Mouse (Mus musculus) G1E (cell line): ENCODE measurements around the gene Prmt1. TPM values are rescaled to one million over a fixed set of nuclear protein-coding genes. Genes with fewer than 3 reads are reported as not detected.

Experiments
- ATAC-seq: 2 replicates; pipeline ENCODE4 v1.8.0; 2016; ENCODE audit warnings: mild to moderate bottlenecking; ENCODE audit not compliant: insufficient number of reproducible peaks, poor library complexity, low FRiP score, severe bottlenecking; ENCODE audit errors: extremely low read depth
- DNase-seq: peaks from one replicate; pipeline ENCODE4 v3.0.0; 2012; ENCODE audit warnings: low spot score
- H3K27me3 ChIP-seq: 2 replicates; pipeline ENCODE4 v1.6.1; 2012; ENCODE audit warnings: mild to moderate bottlenecking, low read length, inconsistent platforms; ENCODE audit not compliant: insufficient read depth
- H3K36me3 ChIP-seq: replicated peaks from 2 replicates; pipeline ENCODE3; 2012; ENCODE audit warnings: mild to moderate bottlenecking, inconsistent platforms
- H3K4me1 ChIP-seq: 2 replicates; pipeline ENCODE4 v1.6.1; 2012; ENCODE audit warnings: low read depth, low read length, inconsistent platforms, mixed read lengths; ENCODE audit not compliant: insufficient read depth
- H3K4me3 ChIP-seq: 2 replicates; pipeline ENCODE4 v1.5.1; 2012; ENCODE audit warnings: low read depth, mild to moderate bottlenecking, inconsistent platforms, low read length, moderate library complexity, mixed read lengths
- H3K9me3 ChIP-seq: replicated peaks from 2 replicates; pipeline ENCODE4 v1.6.1; 2012; ENCODE audit warnings: inconsistent platforms
- CTCF ChIP-seq: IDR thresholded peaks from 2 replicates; pipeline ENCODE4 v1.5.1; 2012; ENCODE audit warnings: low read depth, low read length, inconsistent platforms, mixed read lengths
- GATA1 ChIP-seq: IDR thresholded peaks from 2 replicates; pipeline ENCODE4 v1.6.1; 2012; ENCODE audit warnings: borderline replicate concordance, low read length, inconsistent platforms, mixed read lengths
- GATA2 ChIP-seq: IDR thresholded peaks from 2 replicates; pipeline ENCODE4 v1.6.1; 2012; ENCODE audit warnings: low read depth, low read length, inconsistent platforms, borderline replicate concordance
- POLR2AphosphoS5 ChIP-seq: IDR thresholded peaks from 2 replicates; pipeline ENCODE4 v1.6.1; 2012; ENCODE audit warnings: low read depth, low read length, inconsistent platforms; ENCODE audit not compliant: insufficient replicate concordance
- TAL1 ChIP-seq: conservative IDR thresholded peaks from 2 replicates; pipeline ENCODE4 v1.6.1; 2012; ENCODE audit warnings: low read depth, low read length, inconsistent platforms, mixed read lengths
- polyA plus RNA-seq: library from polyadenylated mRNA; stranded (reverse); fragments of >175 nt; gene quantifications from 2 replicates; pipeline ENCODE4 v1.2.3, GENCODE M21; 2012
- total RNA-seq, 2 experiments: library from RNA; stranded (forward) in 1 of 2; stranded (reverse) in 1 of 2; fragments of 200-1000 nt in 1 of 2; fragments of >200 nt in 1 of 2; fragmentation: Nextera tagmentation in 1 of 2; gene quantifications; 2 replicates each; pipeline ENCODE4 v1.2.3; 2014 to 2017

The Prmt1 gene
- total and polyA plus RNA-seq, 3 experiments = 97.2 to 169 (median 105) TPM

GRCm38 (mm10) chr7:44986879-44987718 is 731 bp upstream of the Prmt1 start:
- peak overlapping the region; percentile 77 for H3K4me3 ChIP-seq
- ATAC-seq (no peak), DNase-seq (no peak)
- H3K4me1 ChIP-seq = peaks cover 59% of the 10 kb centered on the region
- TF ChIP-seq GATA2 = no peak
- TF ChIP-seq POLR2AphosphoS5 = 0 out of 2 replicates have a peak, but pooled peaks have one; percentile 37
- peaks cover 68% of the 10 kb centered on the region for H3K36me3 ChIP-seq
- H3K27me3 ChIP-seq = no peaks in the 10 kb centered on the region
- no peaks in the 10 kb centered on the region for H3K9me3 ChIP-seq

GRCm38 (mm10) chr7:44985595-44986191 is 675 bp downstream of the Prmt1 start:
- Histone ChIP-seq H3K27me3 (no peaks in the 10 kb centered on the region), H3K36me3 (peaks cover 68% of the 10 kb centered on the region), H3K4me3 (peak overlapping the region; percentile 98), H3K4me1 (peaks cover 64% of the 10 kb centered on the region), H3K9me3 (no peaks in the 10 kb centered on the region)
- no peak for TF ChIP-seq GATA1
- TF ChIP-seq POLR2AphosphoS5 = no peak
- TF ChIP-seq GATA2 = no peak
- TF ChIP-seq CTCF = no peak
- TF ChIP-seq TAL1 = no peak
- DNase-seq (peak; percentile 72), ATAC-seq (no peak)

GRCm38 (mm10) chr7:44984833-44985164 is 1.6 kb downstream of the Prmt1 start:
- Histone ChIP-seq H3K4me3 (peak overlapping the region; percentile 98), H3K27me3 (no peaks in the 10 kb centered on the region), H3K36me3 (peaks cover 69% of the 10 kb centered on the region), H3K4me1 (peaks cover 64% of the 10 kb centered on the region), H3K9me3 (no peaks in the 10 kb centered on the region)
- no peak for ATAC-seq
- DNase-seq = no peak
- TF ChIP-seq CTCF (no peak), GATA2 (no peak), POLR2AphosphoS5 (no peak), TAL1 (no peak), GATA1 (no peak)

- no peak for ATAC-seq
- Histone ChIP-seq H3K4me1 (peaks cover 65% of the 10 kb centered on the region), H3K36me3 (peaks cover 69% of the 10 kb centered on the region), H3K4me3 (peak overlapping the region; percentile 98; the same call in 1 of the 2 replicates), H3K27me3 (no peaks in the 10 kb centered on the region), H3K9me3 (no peaks in the 10 kb centered on the region)
- TF ChIP-seq CTCF (no peak), GATA1 (no peak), GATA2 (no peak), TAL1 (no peak), POLR2AphosphoS5 (no peak)
- DNase-seq = no peak
These were observed 2.2 kb downstream of the Prmt1 start for GRCm38 (mm10) chr7:44983944-44984832.

GRCm38 (mm10) chr7:44983085-44983484 is 3.3 kb downstream of the Prmt1 start:
- no peak for TF ChIP-seq POLR2AphosphoS5
- TF ChIP-seq CTCF = peak; percentile 97
- Histone ChIP-seq H3K4me1 (peaks cover 64% of the 10 kb centered on the region), H3K27me3 (no peaks in the 10 kb centered on the region), H3K36me3 (peaks cover 73% of the 10 kb centered on the region), H3K9me3 (no peaks in the 10 kb centered on the region), H3K4me3 (no peak overlapping the region)
- DNase-seq (peak; percentile 68), ATAC-seq (no peak)

- H3K27me3 ChIP-seq = no peaks in the 10 kb centered on the region
- H3K36me3 ChIP-seq = peaks cover 86% of the 10 kb centered on the region
- H3K9me3 ChIP-seq = no peaks in the 10 kb centered on the region
- H3K4me3 ChIP-seq = no peak overlapping the region
- TF ChIP-seq POLR2AphosphoS5 (no peak), CTCF (no peak), TAL1 (no peak), GATA2 (no peak), GATA1 (no peak)
- H3K4me1 ChIP-seq = peaks cover 65% of the 10 kb centered on the region
- DNase-seq (no peak), ATAC-seq (no peak)
These were observed 4.8 kb downstream of the Prmt1 start for GRCm38 (mm10) chr7:44981539-44981938.
